Mouse (Mus musculus) embryo, embryonic 11 days (tissue): Measurements from ENCODE around the gene Grap2.
"Not testable (repeated sequence)": the region's sequence is repeated elsewhere in the genome, so short reads cannot be mapped to it uniquely, and the experiment has no call there.

Experiments used
- DNase-seq: peaks from one replicate; pipeline ENCODE4 v3.0.0-alpha.2; 2015

The Grap2 gene

GRCm38 (mm10) chr15:80567139-80567538 is 5.3 kb upstream of the Grap2 start:
- DNase-seq: no peak

GRCm38 (mm10) chr15:80567731-80568130 is 4.7 kb upstream of the Grap2 start:
- no peak for DNase-seq

GRCm38 (mm10) chr15:80569205-80569604 is 3.2 kb upstream of the Grap2 start:
- no peak for DNase-seq

GRCm38 (mm10) chr15:80570226-80570625 is 2.2 kb upstream of the Grap2 start:
- no peak for DNase-seq

GRCm38 (mm10) chr15:80571611-80572010 is 783 bp upstream of the Grap2 start:
- DNase-seq: no peak

GRCm38 (mm10) chr15:80572811-80573520 is 572 bp downstream of the Grap2 start:
- no peak for DNase-seq

GRCm38 (mm10) chr15:80574211-80575040 is 2.0 kb downstream of the Grap2 start:
- no peak for DNase-seq

GRCm38 (mm10) chr15:80575817-80576370 is 3.5 kb downstream of the Grap2 start:
- DNase-seq: no peak

GRCm38 (mm10) chr15:80576415-80576994 is 4.1 kb downstream of the Grap2 start:
- no peak for DNase-seq

GRCm38 (mm10) chr15:80577166-80577960 is 5.0 kb downstream of the Grap2 start:
- DNase-seq: no peak

GRCm38 (mm10) chr15:80579121-80579520 is 6.7 kb downstream of the Grap2 start:
- DNase-seq: no peak

GRCm38 (mm10) chr15:80580585-80580984 is 8.2 kb downstream of the Grap2 start:
- DNase-seq: not testable (repeated sequence)

GRCm38 (mm10) chr15:80582581-80583495 is 10.4 kb downstream of the Grap2 start:
- no peak for DNase-seq

GRCm38 (mm10) chr15:80586296-80586695 is 13.9 kb downstream of the Grap2 start:
- DNase-seq: no peak

GRCm38 (mm10) chr15:80590641-80591040 is 18.2 kb downstream of the Grap2 start:
- DNase-seq: no peak

- DNase-seq: no peak
Measured at GRCm38 (mm10) chr15:80592737-80593136, 20.3 kb downstream of the Grap2 start.

GRCm38 (mm10) chr15:80593877-80594276 is 21.5 kb downstream of the Grap2 start:
- no peak for DNase-seq

- DNase-seq: no peak
Measured at GRCm38 (mm10) chr15:80598750-80599149, 26.4 kb downstream of the Grap2 start.

- DNase-seq: no peak
Measured at GRCm38 (mm10) chr15:80599213-80599750, 26.9 kb downstream of the Grap2 start.

GRCm38 (mm10) chr15:80599843-80600242 is 27.4 kb downstream of the Grap2 start:
- DNase-seq: no peak

- DNase-seq: no peak
Measured at GRCm38 (mm10) chr15:80601456-80601855, 29.1 kb downstream of the Grap2 start.
